Mouse (Mus musculus): ENCODE measurements around the gene Ehd3. TPM values are rescaled to one million over a fixed set of nuclear protein-coding genes. Genes with fewer than 3 reads are reported as not detected.
A peak's percentile ranks its signal among the peaks of the same experiment; 100 is the strongest.
"Not testable (repeated sequence)": the region's sequence is repeated elsewhere in the genome, so short reads cannot be mapped to it uniquely, and the experiment has no call there.

Ehd3 gene
- total RNA-seq, 1 experiment from 2014 or later: 10.1 TPM

- ATAC-seq (ENCODE audit: extremely low read depth, insufficient number of reproducible peaks, low FRiP score, poor library complexity, severe bottlenecking): no peak
Measured at GRCm38 (mm10) chr17:73823121-73824021, 19.4 kb downstream of the Ehd3 start.

DNA sequence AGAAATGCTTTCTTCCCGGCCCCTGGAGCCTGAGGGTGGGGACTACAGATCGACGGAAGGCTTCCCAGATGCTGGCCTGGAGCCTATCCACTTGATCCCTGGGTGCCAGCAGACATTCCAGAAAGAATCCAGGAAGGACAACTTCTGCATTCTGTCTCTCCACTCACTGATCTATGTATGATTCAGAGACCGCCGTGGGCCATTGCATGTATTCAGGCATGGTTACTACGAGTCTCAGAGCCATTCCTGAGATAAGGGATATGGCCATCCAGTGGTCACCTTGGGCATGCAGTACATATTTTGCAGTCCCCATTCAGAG lies 20.0 kb downstream of the Ehd3 start:
- ATAC-seq (ENCODE audit: extremely low read depth, insufficient number of reproducible peaks, low FRiP score, poor library complexity, severe bottlenecking): no peak

DNA sequence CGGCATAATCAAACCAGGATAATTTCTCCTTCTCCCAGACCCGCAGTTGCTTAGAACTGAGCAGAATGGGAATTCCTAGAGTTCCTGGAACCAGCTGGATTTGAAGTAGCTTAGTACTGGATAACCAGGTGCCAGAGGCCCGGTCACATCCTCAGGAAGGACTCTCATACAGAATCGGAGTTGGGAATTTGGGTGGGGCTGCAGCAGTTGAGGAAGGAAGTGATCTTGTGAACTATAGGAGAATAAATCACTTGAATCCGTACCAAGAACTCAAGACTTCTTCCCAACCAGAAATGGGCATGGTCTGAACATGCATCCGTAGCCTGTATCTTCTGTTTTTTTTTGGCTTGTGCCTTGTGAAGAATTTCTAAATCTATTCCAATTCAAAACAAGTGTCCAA lies 22.2 kb downstream of the Ehd3 start:
- no peak for ATAC-seq (ENCODE audit: extremely low read depth, insufficient number of reproducible peaks, low FRiP score, poor library complexity, severe bottlenecking)

DNA sequence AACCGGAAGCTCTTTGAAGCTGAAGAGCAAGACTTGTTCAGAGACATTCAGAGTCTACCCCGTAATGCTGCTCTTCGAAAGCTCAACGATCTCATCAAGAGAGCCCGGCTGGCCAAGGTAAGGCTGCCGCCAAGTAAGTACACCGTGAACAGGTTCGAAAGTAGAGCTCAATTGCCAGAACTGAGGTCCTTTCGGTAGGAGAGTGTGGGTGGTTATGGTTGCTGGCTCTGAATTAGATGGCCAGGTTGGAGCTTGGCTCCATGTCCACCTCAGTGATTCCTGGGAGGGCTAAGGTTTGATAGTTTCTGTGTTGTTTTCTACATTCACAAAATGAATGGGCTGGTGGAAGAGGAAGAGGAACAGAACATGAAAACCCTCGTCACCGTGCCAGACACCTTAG lies 23.5 kb downstream of the Ehd3 start:
- no peak for ATAC-seq (ENCODE audit: extremely low read depth, insufficient number of reproducible peaks, low FRiP score, poor library complexity, severe bottlenecking)

GRCm38 (mm10) chr17:73830511-73830910 lies 26.6 kb downstream of the Ehd3 start:
- no peak for ATAC-seq (ENCODE audit: extremely low read depth, insufficient number of reproducible peaks, low FRiP score, poor library complexity, severe bottlenecking)

GRCm38 (mm10) chr17:73831427-73831826 lies 27.5 kb downstream of the Ehd3 start:
- no peak for ATAC-seq (ENCODE audit: extremely low read depth, insufficient number of reproducible peaks, low FRiP score, poor library complexity, severe bottlenecking)

DNA sequence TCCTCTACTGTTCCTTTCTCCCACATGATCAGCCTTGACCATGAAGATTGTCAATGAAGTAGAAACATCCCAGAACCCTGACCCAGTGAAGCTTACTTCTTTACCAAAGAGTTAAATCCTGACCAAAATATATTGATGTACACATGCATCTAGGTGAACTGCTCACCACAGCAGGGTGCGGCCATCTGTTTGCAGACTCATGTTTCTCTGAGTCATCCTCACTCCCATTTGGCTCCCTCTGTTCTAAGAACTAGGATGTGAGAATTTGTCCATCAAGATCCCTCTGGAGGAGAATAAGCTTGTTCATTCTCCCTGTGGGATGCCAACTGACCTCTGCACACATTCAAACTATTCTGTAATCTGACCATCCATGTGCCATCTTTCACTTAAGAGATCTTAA lies 29.0 kb downstream of the Ehd3 start:
- no peak for ATAC-seq (ENCODE audit: extremely low read depth, insufficient number of reproducible peaks, low FRiP score, poor library complexity, severe bottlenecking)

DNA sequence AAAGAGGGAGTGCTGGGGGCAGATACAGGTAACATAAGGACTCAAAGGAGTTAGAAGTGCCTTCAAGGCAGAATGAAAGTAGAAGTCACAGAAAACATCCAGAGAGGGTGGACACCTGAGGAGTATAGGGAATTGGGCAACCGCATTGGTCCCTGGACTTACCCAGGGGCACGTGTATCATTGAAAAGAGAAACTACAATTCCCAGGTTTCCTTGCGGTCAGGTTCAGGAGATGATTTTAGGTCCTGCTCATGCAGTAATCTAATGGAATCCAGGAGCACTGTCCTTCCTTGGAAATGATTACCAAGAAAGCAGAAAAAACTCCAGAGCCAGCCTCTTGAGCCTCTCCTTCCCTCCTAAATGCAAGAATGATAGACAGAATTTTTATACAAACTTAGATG lies 29.5 kb downstream of the Ehd3 start:
- ATAC-seq (ENCODE audit: extremely low read depth, insufficient number of reproducible peaks, low FRiP score, poor library complexity, severe bottlenecking): no peak

DNA sequence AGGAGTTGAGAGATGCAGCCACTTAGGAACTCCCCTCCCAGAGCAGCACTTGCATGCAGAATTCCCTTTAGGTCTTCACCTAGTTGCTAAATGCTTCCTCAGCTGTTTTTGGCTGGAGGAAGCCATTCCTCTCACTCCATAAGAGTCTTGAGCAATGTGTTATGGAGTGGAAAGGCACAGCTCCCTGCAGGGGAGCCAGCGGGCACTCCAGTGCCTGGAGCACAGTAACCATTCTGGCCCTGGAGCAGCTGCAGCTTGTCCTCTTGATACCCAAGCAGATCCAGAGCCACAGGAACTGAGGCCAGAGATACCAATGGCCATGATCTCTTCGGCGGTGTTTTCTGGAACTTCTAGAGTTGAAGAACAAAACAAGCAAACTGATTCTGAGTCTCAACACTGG lies 32.7 kb downstream of the Ehd3 start:
- ATAC-seq (ENCODE audit: extremely low read depth, insufficient number of reproducible peaks, low FRiP score, poor library complexity, severe bottlenecking): no peak

DNA sequence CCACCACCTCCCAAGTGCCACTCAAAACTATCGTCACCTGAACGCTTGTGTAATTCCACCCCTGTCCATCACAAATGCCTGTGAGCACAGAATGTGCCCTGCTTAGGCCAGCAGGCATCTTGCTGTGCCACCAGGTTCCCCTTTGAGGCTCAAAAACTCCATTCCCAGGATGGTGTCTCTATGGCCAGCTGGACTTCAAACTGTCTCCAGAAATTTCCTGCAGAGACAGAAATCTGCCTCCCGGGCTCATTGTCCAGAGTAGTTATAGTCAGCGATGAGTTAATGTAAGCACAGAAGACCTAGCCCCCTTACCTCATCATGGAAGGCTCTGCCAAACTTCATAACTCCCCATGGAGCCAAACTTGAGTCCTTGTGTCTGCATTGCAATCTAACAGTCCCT lies 33.3 kb downstream of the Ehd3 start:
- no peak for ATAC-seq (ENCODE audit: extremely low read depth, insufficient number of reproducible peaks, low FRiP score, poor library complexity, severe bottlenecking)

DNA sequence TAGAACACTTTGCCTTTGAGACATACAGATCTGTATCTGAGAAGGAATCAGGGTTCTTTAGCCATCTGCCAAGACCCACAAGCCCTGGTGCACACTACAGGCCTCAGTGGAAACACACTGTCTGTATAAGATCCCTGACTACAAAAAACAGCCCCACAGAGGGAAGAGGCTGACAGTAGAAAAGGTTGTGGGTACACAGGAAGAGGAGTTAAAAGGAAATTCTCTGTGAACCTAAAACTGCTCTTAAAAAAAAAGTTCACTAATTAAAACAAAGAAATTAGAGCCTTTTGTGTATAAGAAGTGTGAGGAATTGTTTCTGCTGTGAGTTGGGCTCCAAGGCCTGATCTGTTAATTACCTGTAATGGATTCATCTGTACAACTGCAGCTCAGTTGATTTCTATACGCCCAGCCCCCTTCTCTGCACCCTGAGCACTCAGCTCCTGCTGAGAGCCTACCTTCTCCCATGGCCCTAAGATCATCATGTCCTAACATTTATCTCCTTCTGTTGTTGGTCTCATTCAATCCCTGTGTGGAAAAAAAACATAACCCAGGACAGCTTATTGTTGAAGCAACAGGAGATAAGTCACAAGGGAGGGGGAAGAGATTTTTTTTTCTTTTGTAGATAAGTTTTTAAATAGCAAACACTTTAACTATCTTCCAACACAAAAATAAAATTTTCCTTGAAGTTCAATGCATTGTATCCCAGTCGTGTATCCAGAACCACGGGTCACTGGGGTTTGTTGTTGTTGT lies 35.3 kb downstream of the Ehd3 start:
- no peak for ATAC-seq (ENCODE audit: extremely low read depth, insufficient number of reproducible peaks, low FRiP score, poor library complexity, severe bottlenecking)

- not testable (repeated sequence) for ATAC-seq (ENCODE audit: extremely low read depth, insufficient number of reproducible peaks, low FRiP score, poor library complexity, severe bottlenecking)
Measured at GRCm38 (mm10) chr17:73839876-73840275, 35.9 kb downstream of the Ehd3 start.

DNA sequence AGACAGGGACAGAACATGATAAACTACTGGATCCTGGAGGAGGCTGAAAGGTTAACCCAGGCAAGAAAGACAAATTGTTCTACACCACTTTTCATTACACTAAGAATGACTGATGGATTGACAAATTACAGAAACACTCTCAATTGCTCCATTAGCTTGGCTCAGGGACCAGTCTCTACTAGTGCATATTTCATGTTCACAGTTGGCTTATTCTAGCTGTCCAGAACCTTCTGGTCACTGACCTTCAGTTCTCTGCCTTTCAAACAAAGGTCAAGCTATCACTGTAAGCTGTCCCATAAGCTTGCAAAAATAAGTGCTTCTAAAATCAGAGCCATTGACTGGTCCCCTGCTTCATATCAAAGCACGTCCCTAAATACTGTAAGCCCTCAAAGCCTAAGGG lies 39.0 kb downstream of the Ehd3 start:
- no peak for ATAC-seq (ENCODE audit: extremely low read depth, insufficient number of reproducible peaks, low FRiP score, poor library complexity, severe bottlenecking)

DNA sequence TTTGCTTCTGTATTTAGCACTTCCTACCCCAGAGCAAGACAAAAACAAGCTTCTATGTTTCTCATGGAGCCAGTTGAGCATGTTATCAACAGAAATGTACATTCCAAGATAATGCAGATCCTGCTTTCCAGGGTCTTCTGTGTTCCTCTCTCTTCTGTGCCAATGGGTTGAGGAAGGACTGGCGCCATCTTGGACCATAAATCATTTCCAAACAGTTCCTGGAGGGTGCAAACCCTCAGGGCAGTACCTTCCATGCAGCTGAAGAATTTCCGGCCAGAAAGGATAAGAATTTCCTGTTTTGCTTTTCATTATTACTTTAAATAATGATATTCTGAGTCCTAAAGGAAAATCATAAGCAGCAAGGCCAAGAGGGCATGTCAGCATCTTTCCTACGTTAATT lies 41.7 kb downstream of the Ehd3 start:
- ATAC-seq (ENCODE audit: extremely low read depth, insufficient number of reproducible peaks, low FRiP score, poor library complexity, severe bottlenecking): no peak

GRCm38 (mm10) chr17:73847399-73847798 lies 43.5 kb downstream of the Ehd3 start:
- no peak for ATAC-seq (ENCODE audit: extremely low read depth, insufficient number of reproducible peaks, low FRiP score, poor library complexity, severe bottlenecking)

DNA sequence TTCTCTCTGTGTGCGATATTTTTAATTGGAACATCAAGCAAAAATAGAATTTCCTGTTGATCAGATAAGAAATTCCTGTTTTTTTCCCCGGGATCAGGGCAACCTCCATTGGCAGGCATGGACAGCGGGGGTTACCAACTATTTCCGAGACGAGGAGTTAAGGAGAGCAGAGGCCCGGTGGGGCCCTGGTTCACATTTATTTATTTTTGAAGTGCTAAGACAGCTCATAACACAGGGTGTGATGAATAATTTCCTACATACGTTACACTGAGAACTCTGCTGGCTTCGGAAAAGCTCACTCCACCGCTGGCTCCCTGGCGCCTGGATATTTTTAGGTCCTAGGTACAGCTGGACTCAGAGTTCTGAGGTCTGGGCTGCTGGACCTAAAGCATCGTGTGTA lies 49.1 kb downstream of the Ehd3 start:
- no peak for ATAC-seq (ENCODE audit: extremely low read depth, insufficient number of reproducible peaks, low FRiP score, poor library complexity, severe bottlenecking)

GRCm38 (mm10) chr17:73853717-73854116 lies 49.8 kb downstream of the Ehd3 start:
- no peak for ATAC-seq (ENCODE audit: extremely low read depth, insufficient number of reproducible peaks, low FRiP score, poor library complexity, severe bottlenecking)

DNA sequence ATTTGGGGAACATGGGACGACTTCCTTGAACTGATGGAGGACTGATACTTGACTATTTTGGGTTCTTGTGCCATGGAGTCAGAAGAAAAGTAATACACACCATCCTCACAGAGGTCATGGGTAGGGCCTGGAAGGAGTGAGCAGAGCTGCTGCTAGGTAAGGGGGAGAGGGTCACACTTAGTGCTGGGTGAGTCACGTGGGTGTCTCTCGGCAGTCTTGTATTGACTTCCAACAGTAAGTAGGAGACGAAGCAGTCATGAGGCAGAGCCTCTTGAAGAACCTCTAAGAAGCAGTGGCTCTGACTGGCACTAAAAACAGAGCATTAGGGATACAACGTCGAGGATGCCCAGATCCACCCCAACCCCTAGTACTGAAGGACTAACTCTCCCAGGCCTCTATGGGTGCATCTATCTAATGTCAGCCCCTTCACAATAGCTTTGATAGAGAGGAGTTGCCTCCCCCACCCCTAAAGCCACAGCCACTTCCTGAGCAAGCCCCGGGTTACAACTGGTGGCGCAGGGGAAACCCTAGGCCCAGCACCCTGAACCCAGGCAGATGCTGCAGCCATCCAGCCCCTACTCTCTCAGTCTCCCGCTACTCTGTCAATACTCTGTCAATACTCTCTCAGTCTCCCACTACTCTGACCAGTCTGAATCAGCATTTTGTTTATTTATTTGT lies 65.2 kb downstream of the Ehd3 start:
- ATAC-seq (ENCODE audit: extremely low read depth, insufficient number of reproducible peaks, low FRiP score, poor library complexity, severe bottlenecking): peak; percentile 33; the same call in 1 of the 2 replicates

GRCm38 (mm10) chr17:73870956-73871605 lies 67.1 kb downstream of the Ehd3 start:
- ATAC-seq (ENCODE audit: extremely low read depth, insufficient number of reproducible peaks, low FRiP score, poor library complexity, severe bottlenecking): no peak

Data from neutrophil, adult 5-6 weeks (primary cell).